Mouse (Mus musculus) MEL (cell line): ENCODE data around the gene 1700001P01Rik. TPM values are rescaled to one million over a fixed set of nuclear protein-coding genes. Genes with fewer than 3 reads are reported as not detected.

Source experiments
- DNase-seq: peaks from one replicate; pipeline ENCODE4 v3.0.0; 2011; ENCODE audit warnings: low read depth, low spot score
- H3K27ac ChIP-seq: 2 replicates; pipeline ENCODE4 v1.5.1; 2012; ENCODE audit warnings: low read depth, mild to moderate bottlenecking, control low read depth, low read length, moderate library complexity; ENCODE audit not compliant: control insufficient read depth
- H3K27me3 ChIP-seq, 2 experiments: fragments of 150-350 bp in 1 of 2; sonication (generic) in 1 of 2; 2 replicates each; pipeline ENCODE4 v1.6.1; 2012; ENCODE audit warnings: low read length in 2 of 2, mild to moderate bottlenecking in 2 of 2, improper control_type of control experiment in 1 of 2, moderate library complexity in 1 of 2; ENCODE audit not compliant: insufficient read depth in 2 of 2, control insufficient read depth in 1 of 2
- H3K36me3 ChIP-seq, 2 experiments: 2 replicates each; pipeline ENCODE4 v1.6.1; 2012 to 2014; ENCODE audit warnings: low read length in 2 of 2, improper control_type of control experiment in 1 of 2, inconsistent platforms in 1 of 2, mild to moderate bottlenecking in 1 of 2; ENCODE audit not compliant: insufficient read depth in 2 of 2, control insufficient read depth in 1 of 2
- H3K4me1 ChIP-seq, 2 experiments: fragments of 150-350 bp in 1 of 2; sonication (generic) in 1 of 2; 2 replicates each; pipeline ENCODE4 v1.6.1; 2012; ENCODE audit warnings: low read length in 2 of 2, improper control_type of control experiment in 1 of 2, mild to moderate bottlenecking in 1 of 2; ENCODE audit not compliant: insufficient read depth in 2 of 2, control insufficient read depth in 1 of 2
- H3K4me3 ChIP-seq, 2 experiments: fragments of 150-350 bp in 1 of 2; sonication (generic) in 1 of 2; 2 replicates each; pipeline ENCODE4 v1.5.1; 2012; ENCODE audit warnings: low read depth in 2 of 2, low read length in 2 of 2, mild to moderate bottlenecking in 2 of 2, moderate library complexity in 2 of 2, control low read depth in 1 of 2, improper control_type of control experiment in 1 of 2; ENCODE audit not compliant: control insufficient read depth in 1 of 2, insufficient read depth in 1 of 2
- H3K79me2 ChIP-seq: 2 replicates; pipeline ENCODE4 v1.6.1; 2012; ENCODE audit warnings: mild to moderate bottlenecking, low read length, moderate library complexity; ENCODE audit not compliant: control insufficient read depth, poor library complexity, insufficient read depth
- H3K9ac ChIP-seq: 2 replicates; pipeline ENCODE4 v1.6.1; 2012; ENCODE audit warnings: low read depth, mild to moderate bottlenecking, control low read depth, low read length, moderate library complexity; ENCODE audit not compliant: control insufficient read depth, poor library complexity, severe bottlenecking
- H3K9me3 ChIP-seq: fragments of 150-350 bp; sonication (generic); replicated peaks from 2 replicates; pipeline ENCODE4 v1.6.1; 2012; ENCODE audit warnings: mild to moderate bottlenecking, low read length, improper control_type of control experiment, moderate library complexity; ENCODE audit not compliant: insufficient read depth
- CHD2 ChIP-seq: IDR thresholded peaks from 2 replicates; pipeline ENCODE4 v1.6.1; 2011; ENCODE audit warnings: low read length, improper control_type of control experiment
- E2F4 ChIP-seq: IDR thresholded peaks from 2 replicates; pipeline ENCODE4 v1.6.1; 2011; ENCODE audit warnings: low read depth, low read length, improper control_type of control experiment, borderline replicate concordance
- GABPA ChIP-seq: IDR thresholded peaks from 2 replicates; pipeline ENCODE4 v1.6.1; 2012; ENCODE audit warnings: low read depth, mild to moderate bottlenecking, inconsistent platforms, low read length, improper control_type of control experiment, moderate library complexity
- GATA1 ChIP-seq: IDR thresholded peaks from 2 replicates; pipeline ENCODE4 v1.6.1; 2011; ENCODE audit warnings: low read depth, low read length, improper control_type of control experiment
- KAT2A ChIP-seq: conservative IDR thresholded peaks from 2 replicates; pipeline ENCODE4 v1.6.1; 2012; ENCODE audit warnings: low read depth, low read length, improper control_type of control experiment, inconsistent platforms
- MAFK ChIP-seq: IDR thresholded peaks from 2 replicates; pipeline ENCODE4 v1.6.1; 2011; ENCODE audit warnings: low read depth, mild to moderate bottlenecking, low read length, improper control_type of control experiment, borderline replicate concordance
- MEF2A ChIP-seq: IDR thresholded peaks from 2 replicates; pipeline ENCODE4 v1.6.1; 2014; ENCODE audit warnings: low read depth, mild to moderate bottlenecking, inconsistent platforms, low read length, improper control_type of control experiment; ENCODE audit not compliant: poor library complexity, insufficient replicate concordance, severe bottlenecking; ENCODE audit errors: extremely low read depth
- POLR2A ChIP-seq, 2 experiments: IDR thresholded peaks; 2 replicates each; pipeline ENCODE4 v1.6.1; 2011 to 2012; ENCODE audit warnings: low read length in 2 of 2, mild to moderate bottlenecking in 2 of 2, control low read depth in 1 of 2, improper control_type of control experiment in 1 of 2, low read depth in 1 of 2, moderate library complexity in 1 of 2; ENCODE audit not compliant: control insufficient read depth in 1 of 2, insufficient read depth in 1 of 2, poor library complexity in 1 of 2
- POLR2AphosphoS5 ChIP-seq: IDR thresholded peaks from 2 replicates; pipeline ENCODE4 v1.6.1; 2012; ENCODE audit warnings: low read depth, borderline replicate concordance, mild to moderate bottlenecking, inconsistent platforms, low read length, moderate library complexity, mixed read lengths
- RAD21 ChIP-seq: IDR thresholded peaks from 2 replicates; pipeline ENCODE4 v1.6.1; 2011; ENCODE audit warnings: mild to moderate bottlenecking, low read depth, low read length, improper control_type of control experiment
- RCOR1 ChIP-seq: IDR thresholded peaks from 2 replicates; pipeline ENCODE4 v1.6.1; 2012; ENCODE audit warnings: low read depth, mild to moderate bottlenecking, inconsistent platforms, low read length, improper control_type of control experiment
- TAL1 ChIP-seq: IDR thresholded peaks from 2 replicates; pipeline ENCODE4 v1.6.1; 2012; ENCODE audit warnings: mild to moderate bottlenecking, inconsistent platforms, low read length, moderate library complexity, mixed read lengths
- TBP ChIP-seq: IDR thresholded peaks from 2 replicates; pipeline ENCODE4 v1.8.0; 2011; ENCODE audit warnings: low read depth, low read length, improper control_type of control experiment
- TCF12 ChIP-seq: IDR thresholded peaks from 2 replicates; pipeline ENCODE4 v1.6.1; 2014; ENCODE audit warnings: low read depth, mild to moderate bottlenecking, inconsistent platforms, low read length, improper control_type of control experiment, moderate library complexity
- USF1 ChIP-seq: IDR thresholded peaks from 2 replicates; pipeline ENCODE4 v1.6.1; 2014; ENCODE audit warnings: low read depth, mild to moderate bottlenecking, inconsistent platforms, low read length, improper control_type of control experiment, moderate library complexity
- USF2 ChIP-seq, 2 experiments: IDR thresholded peaks; 2 replicates each; pipeline ENCODE4 v1.6.1; 2011 to 2012; ENCODE audit warnings: improper control_type of control experiment in 2 of 2, low read length in 2 of 2, borderline replicate concordance in 1 of 2, inconsistent platforms in 1 of 2, low read depth in 1 of 2, mild to moderate bottlenecking in 1 of 2; ENCODE audit not compliant: insufficient read depth in 1 of 2
- polyA plus RNA-seq, 2 experiments: library from polyadenylated mRNA; stranded (reverse) in 1 of 2; unstranded in 1 of 2; fragments of >175 nt in 1 of 2; fragments of >200 nt in 1 of 2; gene quantifications; 2 replicates each; pipeline versions ENCODE4 v1.2.1 to v1.2.4; 2012; ENCODE audit warnings: low replicate concordance in 2 of 2, low read depth in 1 of 2; ENCODE audit not compliant: insufficient read length in 2 of 2, insufficient read depth in 1 of 2, missing spikeins in 1 of 2
- total RNA-seq: library from RNA; depleted of rRNA; stranded (reverse); fragments of 300-350 nt; gene quantifications from 2 replicates; pipeline ENCODE4 v1.2.3, GENCODE M21; 2012

The 1700001P01Rik gene
- total and polyA plus RNA-seq, 3 experiments = 0.43 to 0.69 TPM; not detected in 1

DNA sequence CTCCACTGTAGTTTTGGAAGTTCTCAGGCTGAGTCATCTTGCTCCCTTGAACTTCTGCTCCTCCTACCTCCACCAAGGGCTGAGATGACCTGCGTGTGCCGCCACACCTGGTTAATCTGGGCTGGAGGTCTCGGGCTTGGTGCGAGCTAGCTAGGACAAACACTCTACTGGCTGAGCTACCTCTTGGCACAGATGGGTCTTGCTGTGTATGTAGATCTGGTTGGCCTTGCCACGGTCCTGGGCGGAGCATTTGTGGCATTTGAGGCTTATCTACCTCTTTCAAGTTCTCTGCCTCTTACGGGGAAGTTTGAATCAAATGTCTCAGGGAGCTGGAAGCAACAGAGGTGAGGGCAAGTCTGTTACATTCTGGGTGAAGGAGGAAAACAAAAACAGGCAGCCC lies 34.6 kb upstream of the 1700001P01Rik start:
- Histone ChIP-seq H3K79me2 (no peaks in the 10 kb centered on the region), H3K27me3 (no peaks in the 10 kb centered on the region), H3K9ac (no peak overlapping the region), H3K9me3 (no peaks in the 10 kb centered on the region), H3K36me3 (peaks cover 0 to 7% of the 10 kb centered on the region in 2 experiments; a peak in 2 of 4 replicates), H3K4me1 (peaks cover 0 to 11% of the 10 kb centered on the region in 2 experiments; a peak in 3 of 4 replicates), H3K4me3 (no peak overlapping the region), H3K27ac (no peak overlapping the region)
- DNase-seq = peak; percentile 63
- TF ChIP-seq GATA1 (peak; percentile 56), POLR2A (IDR thresholded peaks at IDR 0.05; ENCODE audit: control insufficient read depth in 1 of 2, insufficient read depth in 1 of 2, low read depth in 1 of 2, low read length in 2 of 2, poor library complexity in 1 of 2) (no peak)

DNA sequence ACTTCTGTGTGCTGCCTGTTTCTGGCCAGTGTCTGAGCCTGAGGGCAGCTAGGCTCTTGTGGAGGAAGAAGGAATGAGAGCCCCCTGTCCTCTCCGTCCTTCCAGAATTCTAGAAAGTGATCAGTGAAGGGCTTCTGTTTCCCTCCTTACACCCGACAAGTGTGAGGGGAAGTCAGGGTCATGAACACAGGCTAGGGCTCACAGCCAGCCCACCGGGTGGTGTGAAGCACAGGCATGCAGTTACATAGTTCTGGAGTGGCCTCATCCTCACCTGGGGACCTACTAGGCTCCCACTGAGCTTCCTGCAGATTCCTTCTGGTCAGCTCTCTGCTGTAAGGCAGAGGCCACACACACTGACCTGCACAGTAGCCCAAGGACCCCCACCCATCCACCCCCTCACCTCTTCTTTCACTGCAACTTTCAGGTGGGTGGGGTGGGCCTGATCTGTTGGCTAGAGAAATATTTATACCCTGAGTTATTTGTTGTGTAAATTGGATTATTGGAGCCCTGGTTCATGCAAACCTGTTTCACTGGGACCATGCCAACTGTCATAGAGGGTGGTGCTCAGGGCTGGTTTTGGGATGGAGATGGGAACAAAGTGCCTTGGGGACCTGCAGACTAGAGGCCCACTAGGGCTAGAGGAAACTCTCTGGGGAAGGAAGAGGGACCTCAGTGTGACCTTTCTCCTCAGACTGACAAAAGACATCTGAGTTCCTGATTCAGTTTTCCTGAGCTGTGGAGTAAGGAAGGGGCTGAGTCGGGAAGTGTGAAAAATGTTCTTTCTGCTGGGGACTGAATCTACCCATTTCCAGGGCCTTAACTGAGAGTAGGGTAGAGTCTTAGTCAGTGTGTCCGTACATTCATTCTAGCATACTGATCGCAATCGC lies 33.8 kb upstream of the 1700001P01Rik start:
- H3K36me3 ChIP-seq = peaks cover 0 to 11% of the 10 kb centered on the region in 2 experiments; a peak in 2 of 4 replicates
- no peaks in the 10 kb centered on the region for H3K79me2 ChIP-seq
- no peaks in the 10 kb centered on the region for H3K9me3 ChIP-seq
- peaks cover 2 to 15% of the 10 kb centered on the region in 2 experiments for H3K4me1 ChIP-seq
- TF ChIP-seq CHD2 (no peak), USF1 (no peak), KAT2A (no peak), TAL1 (no peak), POLR2A (IDR thresholded peaks at IDR 0.05; ENCODE audit: control insufficient read depth in 1 of 2, insufficient read depth in 1 of 2, low read depth in 1 of 2, low read length in 2 of 2, poor library complexity in 1 of 2) (no peak), RCOR1 (no peak), MEF2A (no peak)
- TF ChIP-seq, all 39 proteins: peak for 0
- H3K27ac ChIP-seq = no peak overlapping the region
- H3K27me3 ChIP-seq = no peaks in the 10 kb centered on the region
- no peak overlapping the region for H3K4me3 ChIP-seq
- no peak for DNase-seq
- H3K9ac ChIP-seq = no peak overlapping the region

DNA sequence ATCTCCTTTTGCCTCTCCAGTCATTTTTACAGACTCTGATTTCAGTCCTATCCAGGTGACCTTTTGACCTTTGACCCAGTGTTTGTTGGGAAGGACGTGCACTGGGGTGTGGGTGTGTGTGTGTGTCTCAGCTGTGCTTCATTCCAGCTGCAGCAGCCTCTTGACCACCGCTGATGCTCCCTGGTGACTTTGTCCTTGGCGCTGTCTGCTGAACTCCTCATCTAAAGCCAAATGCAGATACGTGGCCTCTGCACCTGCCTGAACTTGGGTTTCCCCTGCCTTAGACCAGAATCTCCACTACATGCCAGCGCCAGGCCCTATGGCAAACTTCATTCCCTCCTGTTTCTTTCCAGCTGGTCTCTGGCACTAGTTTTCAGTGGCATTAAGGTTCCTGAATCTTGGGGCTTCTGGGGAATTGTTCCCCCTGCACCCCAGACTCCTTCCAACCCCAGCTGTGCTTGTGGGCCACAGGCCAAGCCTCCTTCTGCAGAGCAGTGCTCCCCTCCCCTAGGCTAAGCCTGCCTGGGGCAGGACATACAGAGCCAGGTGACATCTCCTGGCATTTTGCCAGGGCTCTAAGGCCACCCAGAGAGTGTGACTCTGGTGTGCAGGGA lies 33.0 kb upstream of the 1700001P01Rik start:
- Histone ChIP-seq H3K4me1 (peaks cover 2 to 15% of the 10 kb centered on the region in 2 experiments), H3K9ac (no peak overlapping the region)
- TF ChIP-seq TBP (no peak), TCF12 (no peak), CHD2 (no peak), E2F4 (no peak), MAFK (no peak), RAD21 (no peak), TAL1 (no peak), GABPA (no peak), USF2 (IDR thresholded peaks at IDR 0.05; ENCODE audit: borderline replicate concordance in 1 of 2, insufficient read depth in 1 of 2, low read depth in 1 of 2, low read length in 2 of 2) (no peak), MEF2A (no peak), POLR2AphosphoS5 (no peak)
- TF ChIP-seq, all 39 proteins: peak for 0
- no peak overlapping the region for H3K4me3 ChIP-seq
- H3K36me3 ChIP-seq = peaks cover 0 to 11% of the 10 kb centered on the region in 2 experiments; a peak in 2 of 4 replicates
- no peaks in the 10 kb centered on the region for H3K79me2 ChIP-seq
- H3K27ac ChIP-seq = no peak overlapping the region
- no peaks in the 10 kb centered on the region for H3K9me3 ChIP-seq
- no peaks in the 10 kb centered on the region for H3K27me3 ChIP-seq
- DNase-seq = no peak
